Mouse (Mus musculus): ENCODE results near the gene Erlec1. TPM values are rescaled to one million over a fixed set of nuclear protein-coding genes. Genes with fewer than 3 reads are reported as not detected.

Erlec1 gene
- 23.7 and 26.4 TPM in 2 replicates for polyA plus RNA-seq (2012; rRNA removed)

GRCm38 (mm10) chr11:30954279-30954725, at the start of gene Erlec1:
Gene Erlec1 (minus strand): TSS chr11:30954335.

GRCm38 (mm10) chr11:30985877-30986624, 31.9 kb upstream of the Erlec1 start, which contains the start of gene Chac2:
Gene Chac2 (minus strand): TSS chr11:30986350.

GRCm38 (mm10) chr11:30885171-30885871, 68.8 kb downstream of the Erlec1 start, which contains the start of the genes Gpr75 and Asb3:
Gene Gpr75 (plus strand): TSS chr11:30885358.
Gene Asb3 (plus strand): TSS chr11:30885416.

Other genes with a start within 250 kb of the Erlec1 start
- 36.4 and 39.4 TPM in 2 replicates for gene Psme4, start 182.6 kb downstream of the Erlec1 start, polyA plus RNA-seq (2012; rRNA removed)
- gene Gpr75, start 69.0 kb downstream of the Erlec1 start, polyA plus RNA-seq (2012; rRNA removed), result 7.6 and 8.0 TPM in 2 replicates
- 14.3 and 15.5 TPM in 2 replicates for gene Asb3, start 68.9 kb downstream of the Erlec1 start, polyA plus RNA-seq (2012; rRNA removed)
- 15.8 and 16.9 TPM in 2 replicates for gene Chac2, start 32.0 kb upstream of the Erlec1 start, polyA plus RNA-seq (2012; rRNA removed)
- not detected in 2 replicates for gene Gm17332, start 228.1 kb upstream of the Erlec1 start, polyA plus RNA-seq (2012; rRNA removed)